Mouse (Mus musculus) liver, postnatal 0 days (tissue): ENCODE measurements around the gene Fndc4.

ENCODE experiments used
- CTCF ChIP-seq: sonication (generic); IDR thresholded peaks from 2 replicates; pipeline ENCODE4 v1.5.1; 2016; ENCODE audit warnings: antibody characterized with exemption, low read depth
- EP300 ChIP-seq: IDR thresholded peaks from 2 replicates; pipeline ENCODE4 v1.6.1; 2016; ENCODE audit warnings: antibody characterized with exemption, low read depth, mild to moderate bottlenecking

DNA sequence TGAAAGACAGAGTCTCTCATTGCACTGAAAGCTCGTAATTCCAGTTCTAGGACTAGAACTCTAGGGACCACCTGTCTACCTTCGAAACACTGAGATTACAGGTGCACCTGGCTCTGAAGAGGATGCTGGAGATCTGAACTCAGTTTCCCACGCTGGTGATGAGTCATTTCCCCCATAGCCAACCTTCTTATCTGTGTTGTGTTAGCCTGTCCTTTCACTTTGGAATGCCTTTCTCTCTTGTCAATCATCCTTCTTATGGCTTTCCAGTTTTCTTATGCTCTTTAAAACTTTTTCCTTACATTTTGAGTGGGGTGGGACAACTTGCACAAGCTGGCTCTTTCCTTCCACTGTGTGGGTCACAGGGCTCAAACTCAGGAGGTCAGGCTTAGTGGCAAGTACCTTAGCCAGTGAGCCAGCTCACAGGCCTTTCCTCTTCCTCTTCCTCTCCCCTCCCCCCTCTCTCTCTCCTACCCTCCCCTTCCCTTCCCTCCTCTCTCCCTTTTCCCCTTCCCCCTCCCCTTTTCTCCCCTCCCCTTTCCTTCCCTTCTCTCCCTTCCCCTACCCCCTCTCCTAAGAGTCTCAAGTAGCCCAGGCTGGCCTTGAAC is 6.2 kb downstream of the Fndc4 start:
- no peak for TF ChIP-seq CTCF
- no peak for TF ChIP-seq EP300
